Mouse (Mus musculus) midbrain, embryonic 10.5 days (tissue): ENCODE data around the gene Efcab1. TPM values are rescaled to one million over a fixed set of nuclear protein-coding genes. Genes with fewer than 3 reads are reported as not detected.
"Not testable (repeated sequence)": the region's sequence is repeated elsewhere in the genome, so short reads cannot be mapped to it uniquely, and the experiment has no call there.

ENCODE experiments used
- DNase-seq: peaks from one replicate; pipeline ENCODE4 v3.0.0-alpha.2; 2017; ENCODE audit warnings: low spot score
- H3K27ac ChIP-seq: fragments of 300-500 bp; sonication (generic); replicated peaks from 2 replicates; pipeline ENCODE4 v1.5.1; 2016; ENCODE audit warnings: mild to moderate bottlenecking
- H3K27me3 ChIP-seq: fragments of 300-500 bp; sonication (generic); 2 replicates; pipeline ENCODE4 v1.6.1; 2016; ENCODE audit warnings: low read depth, mild to moderate bottlenecking; ENCODE audit not compliant: poor library complexity, severe bottlenecking
- H3K36me3 ChIP-seq: fragments of 300-500 bp; sonication (generic); 2 replicates; pipeline ENCODE4 v1.6.1; 2016; ENCODE audit warnings: mild to moderate bottlenecking, moderate library complexity
- H3K4me1 ChIP-seq: fragments of 300-500 bp; sonication (generic); 2 replicates; pipeline ENCODE4 v1.6.1; 2016
- H3K4me3 ChIP-seq: fragments of 300-500 bp; sonication (generic); 2 replicates; pipeline ENCODE4 v1.5.1; 2016; ENCODE audit warnings: mild to moderate bottlenecking, moderate library complexity
- H3K9me3 ChIP-seq: fragments of 300-500 bp; sonication (generic); replicated peaks from 2 replicates; pipeline ENCODE4 v1.6.1; 2016; ENCODE audit warnings: mild to moderate bottlenecking
- WGBS: fragments of 180-500 bp; shearing (Covaris S2); methylation state at CpG from one replicate; pipeline ENCODE4 v1.1.7; 2016; 5-methylcytosine and 5-hydroxymethylcytosine counted together
- polyA plus RNA-seq: library from polyadenylated mRNA; unstranded; fragments of >200 nt; fragmentation: Nextera tagmentation; extraction: Ambion mirVana; gene quantifications from 2 replicates; pipeline ENCODE4 v1.2.1, GENCODE M21; 2016

The Efcab1 gene
- polyA plus RNA-seq: 11.4 and 12.0 TPM in 2 replicates

- DNase-seq: peak; percentile 85
- WGBS: 15% methylated on average over 15 of the region's 15 CpGs
Observed at GRCm38 (mm10) chr16:14906393-14907100, at the start of gene Efcab1. Efcab1 (plus strand) TSS chr16:14906606.

GRCm38 (mm10) chr16:14859443-14859842 is 47.0 kb upstream of the Efcab1 start:
- Histone ChIP-seq H3K27ac (no peak overlapping the region), H3K36me3 (no peaks in the 10 kb centered on the region), H3K4me1 (no peaks in the 10 kb centered on the region), H3K4me3 (no peak overlapping the region), H3K9me3 (no peaks in the 10 kb centered on the region), H3K27me3 (no peaks in the 10 kb centered on the region)
- no peak for DNase-seq

More at GRCm38 (mm10) chr16:14906393-14907100, at the start of gene Efcab1:
- H3K9me3 ChIP-seq: no peaks in the 10 kb centered on the region
- no peaks in the 10 kb centered on the region for H3K36me3 ChIP-seq
- H3K27me3 ChIP-seq: no peaks in the 10 kb centered on the region
- H3K4me1 ChIP-seq: peaks cover 15% of the 10 kb centered on the region
- peak within 1 kb of the TSS; percentile 48 for H3K4me3 ChIP-seq
- H3K27ac ChIP-seq: peak within 1 kb of the TSS; percentile 71

- Histone ChIP-seq H3K4me3 (no peak overlapping the region), H3K4me1 (no peaks in the 10 kb centered on the region), H3K36me3 (no peaks in the 10 kb centered on the region), H3K27me3 (no peaks in the 10 kb centered on the region), H3K27ac (no peak overlapping the region), H3K9me3 (no peaks in the 10 kb centered on the region)
- no peak for DNase-seq
- WGBS: 89% methylated on average over 2 of the region's 2 CpGs
Observed at GRCm38 (mm10) chr16:14884916-14885315, 21.5 kb upstream of the Efcab1 start.

GRCm38 (mm10) chr16:14885372-14885771 is 21.0 kb upstream of the Efcab1 start:
- Histone ChIP-seq H3K27me3 (no peaks in the 10 kb centered on the region), H3K9me3 (no peaks in the 10 kb centered on the region), H3K4me1 (no peaks in the 10 kb centered on the region), H3K4me3 (no peak overlapping the region), H3K36me3 (no peaks in the 10 kb centered on the region), H3K27ac (no peak overlapping the region)
- DNase-seq: no peak
- 78% methylated on average over 1 of the region's 1 CpGs for WGBS

GRCm38 (mm10) chr16:14892492-14892891 is 13.9 kb upstream of the Efcab1 start:
- no peaks in the 10 kb centered on the region for H3K27me3 ChIP-seq
- WGBS: 71% methylated on average over 3 of the region's 3 CpGs

GRCm38 (mm10) chr16:14893864-14894263 is 12.5 kb upstream of the Efcab1 start:
- Histone ChIP-seq H3K27me3 (no peaks in the 10 kb centered on the region), H3K36me3 (no peaks in the 10 kb centered on the region), H3K4me3 (no peak overlapping the region), H3K9me3 (no peaks in the 10 kb centered on the region), H3K27ac (no peak overlapping the region), H3K4me1 (no peaks in the 10 kb centered on the region)
- WGBS: 71% methylated on average over 4 of the region's 4 CpGs
- DNase-seq: no peak

More at GRCm38 (mm10) chr16:14892492-14892891, 13.9 kb upstream of the Efcab1 start:
- no peak for DNase-seq
- H3K27ac ChIP-seq: no peak overlapping the region
- H3K36me3 ChIP-seq: no peaks in the 10 kb centered on the region
- no peaks in the 10 kb centered on the region for H3K9me3 ChIP-seq
- no peak overlapping the region for H3K4me3 ChIP-seq
- H3K4me1 ChIP-seq: no peaks in the 10 kb centered on the region

- Histone ChIP-seq H3K36me3 (no peaks in the 10 kb centered on the region), H3K9me3 (no peaks in the 10 kb centered on the region), H3K4me3 (no peak overlapping the region), H3K27ac (no peak overlapping the region), H3K4me1 (no peaks in the 10 kb centered on the region), H3K27me3 (no peaks in the 10 kb centered on the region)
- no peak for DNase-seq
- WGBS: 94% methylated on average over 1 of the region's 1 CpGs
Observed at GRCm38 (mm10) chr16:14894713-14895112, 11.7 kb upstream of the Efcab1 start.

GRCm38 (mm10) chr16:14895543-14895942 is 10.9 kb upstream of the Efcab1 start:
- WGBS: 85% methylated on average over 2 of the region's 2 CpGs
- Histone ChIP-seq H3K27ac (no peak overlapping the region), H3K4me3 (no peak overlapping the region), H3K9me3 (no peaks in the 10 kb centered on the region), H3K36me3 (no peaks in the 10 kb centered on the region), H3K4me1 (no peaks in the 10 kb centered on the region), H3K27me3 (no peaks in the 10 kb centered on the region)
- DNase-seq: no peak

GRCm38 (mm10) chr16:14930711-14931110 is 24.3 kb downstream of the Efcab1 start:
- DNase-seq, H3K4me3 ChIP-seq, H3K27ac ChIP-seq, H3K9me3 ChIP-seq, H3K4me1 ChIP-seq, H3K27me3 ChIP-seq, H3K36me3 ChIP-seq: not testable (repeated sequence)
- WGBS: 56% methylated on average over 3 of the region's 3 CpGs

- not testable (repeated sequence) for H3K27ac ChIP-seq, H3K27me3 ChIP-seq, DNase-seq, H3K9me3 ChIP-seq, H3K4me1 ChIP-seq, H3K36me3 ChIP-seq, H3K4me3 ChIP-seq
- 74% methylated on average over 7 of the region's 7 CpGs for WGBS
Observed at GRCm38 (mm10) chr16:14936478-14937166, 30.2 kb downstream of the Efcab1 start.

GRCm38 (mm10) chr16:14939552-14939951 is 33.1 kb downstream of the Efcab1 start:
- Histone ChIP-seq H3K9me3 (no peaks in the 10 kb centered on the region), H3K4me3 (no peak overlapping the region), H3K4me1 (no peaks in the 10 kb centered on the region), H3K27ac (no peak overlapping the region), H3K36me3 (no peaks in the 10 kb centered on the region), H3K27me3 (no peaks in the 10 kb centered on the region)
- DNase-seq: no peak
- WGBS: 72% methylated on average over 1 of the region's 1 CpGs

GRCm38 (mm10) chr16:14939994-14940715 is 33.7 kb downstream of the Efcab1 start:
- Histone ChIP-seq H3K9me3 (no peaks in the 10 kb centered on the region), H3K36me3 (no peaks in the 10 kb centered on the region), H3K27ac (no peak overlapping the region), H3K4me1 (no peaks in the 10 kb centered on the region), H3K4me3 (no peak overlapping the region), H3K27me3 (no peaks in the 10 kb centered on the region)
- no peak for DNase-seq
- WGBS: 88% methylated on average over 1 of the region's 1 CpGs

- no peak overlapping the region for H3K27ac ChIP-seq
- DNase-seq: no peak
- no peaks in the 10 kb centered on the region for H3K4me1 ChIP-seq
- 88% methylated on average over 3 of the region's 3 CpGs for WGBS
- no peaks in the 10 kb centered on the region for H3K27me3 ChIP-seq
- H3K4me3 ChIP-seq: no peak overlapping the region
- H3K9me3 ChIP-seq: no peaks in the 10 kb centered on the region
- H3K36me3 ChIP-seq: no peaks in the 10 kb centered on the region
Observed at GRCm38 (mm10) chr16:14940898-14941297, 34.5 kb downstream of the Efcab1 start.
